Mouse (Mus musculus): ENCODE measurements around the gene Maml2. TPM values are rescaled to one million over a fixed set of nuclear protein-coding genes. Genes with fewer than 3 reads are reported as not detected.

The Maml2 gene
- polyA plus RNA-seq, 1 experiment from 2014 or later: 8.6 TPM

DNA sequence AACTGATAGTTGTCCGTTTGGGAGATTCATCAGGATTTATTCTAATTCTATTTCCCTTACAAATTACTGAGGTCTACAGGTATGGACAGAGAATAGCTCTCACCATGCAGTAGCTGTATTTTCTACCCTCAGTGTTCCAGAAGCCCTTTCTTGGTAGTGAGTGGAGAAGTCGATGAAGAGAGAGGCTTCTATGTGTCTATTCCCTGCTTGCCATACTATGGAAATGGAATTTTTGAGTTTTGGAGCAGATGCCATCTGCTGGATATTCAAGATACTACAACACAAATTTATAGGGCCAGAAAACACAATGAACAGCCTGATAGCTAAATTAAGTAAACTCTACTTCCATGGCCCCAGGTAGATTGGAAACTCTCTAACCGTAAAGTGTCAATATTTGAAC is 355.2 kb downstream of the Maml2 start:
- no peak for ATAC-seq (replicated peaks; ENCODE audit: insufficient number of reproducible peaks, low FRiP score, low TSS enrichment, low read depth)
- WGBS: 45% methylated on average over 3 of the region's 3 CpGs
- Histone ChIP-seq H3K9ac (replicated peaks; ENCODE audit: low read length) (no peak overlapping the region), H3K9me3 (replicated peaks; ENCODE audit: control insufficient read depth, low read length) (no peaks in the 10 kb centered on the region), H3K4me1 (ENCODE audit: control insufficient read depth, insufficient read depth, low read length) (no peaks in the 10 kb centered on the region), H3K27ac (replicated peaks; ENCODE audit: low read depth, low read length) (no peak overlapping the region), H3K36me3 (replicated peaks; ENCODE audit: control insufficient read depth, insufficient read depth, low read depth, low read length) (no peaks in the 10 kb centered on the region), H3K27me3 (ENCODE audit: control insufficient read depth, insufficient read depth, low read length) (no peaks in the 10 kb centered on the region), H3K4me3 (ENCODE audit: low read depth, low read length) (no peak overlapping the region), H3K4me2 (ENCODE audit: low read depth, low read length) (no peak overlapping the region)
- peak; percentile 67 for DNase-seq (ENCODE audit: low spot score)

DNA sequence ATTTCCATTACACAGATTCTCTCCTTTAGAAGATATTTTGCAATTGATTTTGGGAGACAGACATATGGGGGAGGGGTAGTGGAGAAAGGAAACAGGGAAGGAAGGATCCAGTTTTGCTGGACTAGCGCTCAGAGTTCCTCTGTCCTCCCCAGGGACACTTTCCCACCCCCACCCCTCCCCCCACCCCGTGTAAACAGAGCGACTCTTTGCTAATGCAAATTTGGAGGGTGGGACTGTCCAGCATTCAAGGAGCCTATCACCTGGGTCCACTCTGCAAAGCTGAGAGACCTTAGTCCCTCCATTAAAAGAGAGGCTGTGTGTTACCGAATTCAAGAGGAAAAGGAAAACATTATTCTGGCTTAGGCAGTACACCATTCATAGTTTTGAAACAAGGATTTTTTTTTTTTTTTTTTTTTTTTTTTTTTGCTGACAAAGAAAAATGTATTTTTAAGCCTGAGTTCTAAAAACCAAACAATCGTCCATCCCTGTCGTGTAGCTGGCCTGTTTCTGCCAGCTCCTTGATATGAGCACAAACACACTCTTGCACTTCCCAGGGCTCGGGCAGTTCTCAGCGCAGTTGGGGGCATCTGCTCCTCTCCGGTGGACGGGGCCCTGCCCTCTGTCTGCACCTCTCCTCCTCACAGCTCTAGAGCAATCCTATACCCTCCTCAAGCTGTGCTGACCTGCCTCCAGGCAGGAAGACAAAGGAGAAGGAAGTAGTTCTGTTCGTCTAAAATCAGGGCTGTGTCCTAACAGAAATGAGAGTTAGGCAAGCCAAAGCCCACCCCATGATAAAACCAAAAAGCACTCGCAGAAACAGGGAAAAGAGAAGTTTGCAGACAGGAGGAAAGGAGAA is 364.2 kb downstream of the Maml2 start:
- H3K4me3 ChIP-seq (ENCODE audit: low read depth, low read length): no peak overlapping the region
- no peaks in the 10 kb centered on the region for H3K27me3 ChIP-seq (ENCODE audit: control insufficient read depth, insufficient read depth, low read length)

DNA sequence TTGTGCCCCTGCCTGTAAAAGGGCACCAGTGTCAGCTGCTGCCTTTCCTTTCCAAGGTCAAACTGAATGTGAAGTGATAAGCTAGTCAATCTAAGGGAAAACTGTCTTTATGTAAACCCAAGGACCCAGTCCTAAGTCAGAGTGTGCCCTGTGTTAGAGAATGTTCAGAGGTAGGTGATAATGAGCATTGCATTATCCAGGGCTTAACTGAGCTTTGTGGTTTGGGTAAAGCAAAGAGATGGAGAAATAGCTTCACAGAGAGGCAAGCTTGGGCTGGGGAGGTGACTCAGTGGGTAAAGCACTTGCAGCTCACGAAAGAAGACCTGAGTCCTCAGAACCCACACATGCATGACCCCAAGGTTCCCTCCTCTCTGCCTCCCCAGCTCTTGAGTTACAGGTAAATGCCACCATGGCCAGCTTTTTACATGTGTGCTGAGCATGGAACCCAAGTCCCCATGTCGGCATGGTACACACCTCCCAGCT is 367.8 kb downstream of the Maml2 start:
- no peak overlapping the region for H3K9ac ChIP-seq (replicated peaks; ENCODE audit: low read length)
- H3K27me3 ChIP-seq (ENCODE audit: control insufficient read depth, insufficient read depth, low read length): no peaks in the 10 kb centered on the region
- DNase-seq (ENCODE audit: low spot score): no peak
- no peak overlapping the region for H3K4me3 ChIP-seq (ENCODE audit: low read depth, low read length)
- 81% methylated on average over 2 of the region's 2 CpGs for WGBS
- no peaks in the 10 kb centered on the region for H3K36me3 ChIP-seq (replicated peaks; ENCODE audit: control insufficient read depth, insufficient read depth, low read depth, low read length)
- H3K27ac ChIP-seq (replicated peaks; ENCODE audit: low read depth, low read length): no peak overlapping the region
- no peak for ATAC-seq (replicated peaks; ENCODE audit: insufficient number of reproducible peaks, low FRiP score, low TSS enrichment, low read depth)
- H3K4me2 ChIP-seq (ENCODE audit: low read depth, low read length): no peak overlapping the region
- H3K9me3 ChIP-seq (replicated peaks; ENCODE audit: control insufficient read depth, low read length): no peaks in the 10 kb centered on the region
- no peaks in the 10 kb centered on the region; the same call in 1 of the 2 replicates for H3K4me1 ChIP-seq (ENCODE audit: control insufficient read depth, insufficient read depth, low read length)

More for the DNA sequence above, 364.2 kb downstream of the Maml2 start:
- ATAC-seq (replicated peaks; ENCODE audit: insufficient number of reproducible peaks, low FRiP score, low TSS enrichment, low read depth) (peak; percentile 78), DNase-seq (ENCODE audit: low spot score) (peak; percentile 31)
- Histone ChIP-seq H3K9ac (replicated peaks; ENCODE audit: low read length) (peak overlapping the region; percentile 55; the same call in 1 of the 2 replicates), H3K4me2 (ENCODE audit: low read depth, low read length) (peak overlapping the region; percentile 28), H3K27ac (replicated peaks; ENCODE audit: low read depth, low read length) (0 out of 2 replicates have a peak overlapping the region, but pooled peaks have one; percentile 32), H3K4me1 (ENCODE audit: control insufficient read depth, insufficient read depth, low read length) (no peaks in the 10 kb centered on the region; the same call in 1 of the 2 replicates), H3K36me3 (replicated peaks; ENCODE audit: control insufficient read depth, insufficient read depth, low read depth, low read length) (no peaks in the 10 kb centered on the region), H3K9me3 (replicated peaks; ENCODE audit: control insufficient read depth, low read length) (no peaks in the 10 kb centered on the region)
- WGBS: 3% methylated on average over 12 of the region's 12 CpGs

DNA sequence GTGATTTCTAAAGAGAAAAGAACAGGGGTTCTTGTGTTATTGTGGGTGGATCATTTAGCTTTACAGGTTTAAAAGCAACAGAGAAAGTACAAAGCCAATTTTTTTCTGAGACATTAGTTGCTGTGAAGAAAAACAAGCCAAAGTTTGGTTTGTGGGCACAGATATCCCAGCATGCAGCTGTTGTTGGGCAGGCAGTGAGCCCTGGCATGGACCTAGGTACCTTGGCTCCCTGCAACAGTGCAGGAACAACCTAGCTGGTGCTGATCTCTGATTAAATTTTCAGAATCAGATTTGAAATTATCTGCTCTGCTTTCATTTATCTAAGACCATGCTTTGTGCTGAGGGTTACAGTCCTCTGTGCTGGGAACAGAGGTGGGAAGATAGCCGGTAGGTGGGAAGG is 370.2 kb downstream of the Maml2 start:
- Histone ChIP-seq H3K4me3 (ENCODE audit: low read depth, low read length) (no peak overlapping the region), H3K27ac (replicated peaks; ENCODE audit: low read depth, low read length) (no peak overlapping the region), H3K36me3 (replicated peaks; ENCODE audit: control insufficient read depth, insufficient read depth, low read depth, low read length) (no peaks in the 10 kb centered on the region), H3K4me1 (ENCODE audit: control insufficient read depth, insufficient read depth, low read length) (no peaks in the 10 kb centered on the region), H3K9ac (replicated peaks; ENCODE audit: low read length) (no peak overlapping the region), H3K4me2 (ENCODE audit: low read depth, low read length) (no peak overlapping the region), H3K9me3 (replicated peaks; ENCODE audit: control insufficient read depth, low read length) (no peaks in the 10 kb centered on the region), H3K27me3 (ENCODE audit: control insufficient read depth, insufficient read depth, low read length) (no peaks in the 10 kb centered on the region)
- ATAC-seq (replicated peaks; ENCODE audit: insufficient number of reproducible peaks, low FRiP score, low TSS enrichment, low read depth): no peak
- no peak for DNase-seq (ENCODE audit: low spot score)
- 95% methylated on average over 1 of the region's 1 CpGs for WGBS

DNA sequence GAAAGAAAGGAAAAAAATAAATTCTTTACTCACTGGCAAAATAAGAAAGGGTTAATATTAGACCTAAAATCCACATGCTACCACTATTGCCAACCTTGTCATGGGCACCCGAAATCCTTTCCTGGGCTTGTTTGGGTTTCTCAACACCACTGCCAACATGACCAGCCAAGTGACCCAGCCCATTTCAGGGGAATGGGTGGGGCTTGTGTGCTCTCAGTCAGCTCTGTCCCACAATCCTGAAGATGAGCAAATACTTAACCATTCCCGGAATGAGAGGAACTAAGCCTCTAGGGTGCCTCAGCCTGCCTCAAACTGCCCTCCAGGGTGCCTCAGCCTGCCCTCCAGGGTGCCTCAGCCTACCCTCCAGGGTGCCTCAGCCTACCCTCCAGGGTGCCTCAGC is 371.0 kb downstream of the Maml2 start:
- Histone ChIP-seq H3K36me3 (replicated peaks; ENCODE audit: control insufficient read depth, insufficient read depth, low read depth, low read length) (no peaks in the 10 kb centered on the region), H3K4me3 (ENCODE audit: low read depth, low read length) (no peak overlapping the region), H3K9me3 (replicated peaks; ENCODE audit: control insufficient read depth, low read length) (no peaks in the 10 kb centered on the region), H3K4me2 (ENCODE audit: low read depth, low read length) (no peak overlapping the region), H3K9ac (replicated peaks; ENCODE audit: low read length) (no peak overlapping the region), H3K4me1 (ENCODE audit: control insufficient read depth, insufficient read depth, low read length) (no peaks in the 10 kb centered on the region), H3K27ac (replicated peaks; ENCODE audit: low read depth, low read length) (no peak overlapping the region), H3K27me3 (ENCODE audit: control insufficient read depth, insufficient read depth, low read length) (no peaks in the 10 kb centered on the region)
- no peak for ATAC-seq (replicated peaks; ENCODE audit: insufficient number of reproducible peaks, low FRiP score, low TSS enrichment, low read depth)
- no peak for DNase-seq (ENCODE audit: low spot score)
- WGBS: 75% methylated on average over 2 of the region's 2 CpGs

DNA sequence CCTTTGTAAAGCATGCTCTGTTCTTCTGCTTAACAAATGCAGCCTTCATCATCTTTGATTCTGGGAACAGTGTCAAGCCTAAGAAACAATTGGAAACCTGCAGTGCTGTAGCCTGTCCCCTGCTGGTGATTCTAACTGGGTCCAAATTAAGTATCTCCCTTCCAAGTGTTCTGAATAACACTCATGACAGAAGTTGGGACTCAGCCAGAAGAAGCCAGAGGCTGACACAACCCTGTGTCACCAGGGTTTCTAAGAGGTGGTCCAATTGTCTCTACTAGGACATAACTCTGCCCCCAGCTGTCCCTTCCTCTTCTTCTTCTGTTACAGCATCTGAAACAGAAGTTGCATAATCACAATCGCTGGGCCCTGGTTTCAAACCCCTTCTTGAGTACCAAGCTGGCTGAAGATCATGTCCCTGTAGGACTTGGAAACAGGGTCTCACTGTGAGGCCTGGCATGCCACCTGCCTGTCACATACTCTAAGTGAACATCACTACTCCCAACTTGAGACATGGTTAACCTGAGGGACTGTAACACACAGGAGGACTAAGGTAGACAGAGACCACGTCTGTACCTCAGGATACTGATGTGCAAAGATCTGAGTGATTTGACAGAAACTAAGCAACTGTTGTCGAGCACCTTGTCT is 373.5 kb downstream of the Maml2 start:
- no peak for DNase-seq (ENCODE audit: low spot score)
- Histone ChIP-seq H3K4me3 (ENCODE audit: low read depth, low read length) (no peak overlapping the region), H3K4me2 (ENCODE audit: low read depth, low read length) (no peak overlapping the region), H3K9ac (replicated peaks; ENCODE audit: low read length) (no peak overlapping the region), H3K27ac (replicated peaks; ENCODE audit: low read depth, low read length) (no peak overlapping the region), H3K36me3 (replicated peaks; ENCODE audit: control insufficient read depth, insufficient read depth, low read depth, low read length) (no peaks in the 10 kb centered on the region), H3K27me3 (ENCODE audit: control insufficient read depth, insufficient read depth, low read length) (no peaks in the 10 kb centered on the region), H3K9me3 (replicated peaks; ENCODE audit: control insufficient read depth, low read length) (no peaks in the 10 kb centered on the region), H3K4me1 (ENCODE audit: control insufficient read depth, insufficient read depth, low read length) (no peaks in the 10 kb centered on the region)
- WGBS: 76% methylated on average over 3 of the region's 3 CpGs
- no peak for ATAC-seq (replicated peaks; ENCODE audit: insufficient number of reproducible peaks, low FRiP score, low TSS enrichment, low read depth)

DNA sequence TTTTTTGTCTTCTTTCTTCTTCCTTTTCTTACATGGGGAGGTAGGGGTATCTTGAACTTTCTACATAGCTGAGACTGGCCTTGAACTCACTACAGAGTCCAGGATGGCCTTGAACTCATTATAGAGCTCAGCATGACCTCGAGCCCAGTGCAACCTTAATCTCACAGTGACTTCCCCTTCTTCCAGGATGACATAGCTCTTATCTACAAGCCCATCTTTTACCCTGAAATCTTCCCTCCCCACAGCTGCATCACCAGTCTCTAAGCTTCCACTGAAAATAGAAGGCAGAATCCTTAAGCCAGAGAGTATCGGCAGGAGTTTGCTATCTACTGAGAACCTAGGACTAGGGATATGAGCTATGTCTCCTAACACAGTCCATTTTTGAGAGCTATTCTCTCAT is 375.5 kb downstream of the Maml2 start:
- no peak for DNase-seq (ENCODE audit: low spot score)
- WGBS: 85% methylated on average over 2 of the region's 2 CpGs
- Histone ChIP-seq H3K4me2 (ENCODE audit: low read depth, low read length) (no peak overlapping the region), H3K36me3 (replicated peaks; ENCODE audit: control insufficient read depth, insufficient read depth, low read depth, low read length) (no peaks in the 10 kb centered on the region), H3K4me1 (ENCODE audit: control insufficient read depth, insufficient read depth, low read length) (no peaks in the 10 kb centered on the region), H3K4me3 (ENCODE audit: low read depth, low read length) (no peak overlapping the region), H3K9ac (replicated peaks; ENCODE audit: low read length) (no peak overlapping the region), H3K27ac (replicated peaks; ENCODE audit: low read depth, low read length) (no peak overlapping the region), H3K27me3 (ENCODE audit: control insufficient read depth, insufficient read depth, low read length) (no peaks in the 10 kb centered on the region), H3K9me3 (replicated peaks; ENCODE audit: control insufficient read depth, low read length) (no peaks in the 10 kb centered on the region)
- no peak for ATAC-seq (replicated peaks; ENCODE audit: insufficient number of reproducible peaks, low FRiP score, low TSS enrichment, low read depth)

DNA sequence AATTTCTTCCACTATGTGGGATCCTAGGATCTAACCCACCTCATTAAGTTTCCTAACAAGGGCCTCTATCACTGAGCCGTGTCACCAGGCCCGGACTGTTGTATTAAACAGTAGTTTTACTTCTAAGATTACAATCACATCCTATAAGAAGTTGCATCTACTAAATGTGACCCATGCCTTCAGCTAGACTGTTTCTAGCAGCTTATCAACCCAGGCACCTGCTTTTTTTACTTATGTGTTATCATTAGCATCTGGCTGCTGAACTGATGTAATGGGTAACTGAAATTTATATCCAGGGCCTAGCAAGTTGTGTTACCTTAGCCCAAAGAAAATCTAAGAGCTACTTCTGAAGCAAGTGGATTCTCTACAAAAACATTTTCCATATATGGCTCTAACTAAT is 380.3 kb downstream of the Maml2 start:
- H3K9ac ChIP-seq (replicated peaks; ENCODE audit: low read length): no peak overlapping the region
- no peaks in the 10 kb centered on the region for H3K9me3 ChIP-seq (replicated peaks; ENCODE audit: control insufficient read depth, low read length)
- WGBS: 80% methylated on average over 2 of the region's 2 CpGs
- H3K36me3 ChIP-seq (replicated peaks; ENCODE audit: control insufficient read depth, insufficient read depth, low read depth, low read length): no peaks in the 10 kb centered on the region
- no peak overlapping the region for H3K4me3 ChIP-seq (ENCODE audit: low read depth, low read length)
- DNase-seq (ENCODE audit: low spot score): no peak
- ATAC-seq (replicated peaks; ENCODE audit: insufficient number of reproducible peaks, low FRiP score, low TSS enrichment, low read depth): no peak
- H3K27ac ChIP-seq (replicated peaks; ENCODE audit: low read depth, low read length): no peak overlapping the region
- no peaks in the 10 kb centered on the region for H3K27me3 ChIP-seq (ENCODE audit: control insufficient read depth, insufficient read depth, low read length)
- no peaks in the 10 kb centered on the region for H3K4me1 ChIP-seq (ENCODE audit: control insufficient read depth, insufficient read depth, low read length)
- no peak overlapping the region for H3K4me2 ChIP-seq (ENCODE audit: low read depth, low read length)

All from embryonic facial prominence, embryonic 11.5 days (tissue).